Mouse (Mus musculus) neural tube, embryonic 11.5 days (tissue): ENCODE data around the gene Tmem104. TPM values are rescaled to one million over a fixed set of nuclear protein-coding genes. Genes with fewer than 3 reads are reported as not detected.
A peak's percentile ranks its signal among the peaks of the same experiment; 100 is the strongest.

Source experiments
- ATAC-seq: fragments of 200-750 bp; cut with Nextera tagmentation; 2 replicates; pipeline ENCODE4 v1.8.0; 2017; ENCODE audit warnings: moderate number of reproducible peaks, mild to moderate bottlenecking, moderate TSS enrichment, moderate library complexity; ENCODE audit not compliant: insufficient read depth, low FRiP score, low TSS enrichment
- DNase-seq: peaks from one replicate; pipeline ENCODE4 v3.0.0-alpha.2; 2015; ENCODE audit warnings: low spot score
- H3K27ac ChIP-seq: fragments of 300-500 bp; sonication (generic); 2 replicates; pipeline ENCODE4 v1.5.1; 2014; ENCODE audit warnings: low read depth, mild to moderate bottlenecking, low read length
- H3K27me3 ChIP-seq: fragments of 300-500 bp; sonication (generic); 2 replicates; pipeline ENCODE4 v1.6.1; 2014; ENCODE audit warnings: mild to moderate bottlenecking, low read length, mixed read lengths; ENCODE audit not compliant: control insufficient read depth, insufficient read depth
- H3K36me3 ChIP-seq: fragments of 300-500 bp; sonication (generic); 2 replicates; pipeline ENCODE4 v1.6.1; 2014; ENCODE audit warnings: mild to moderate bottlenecking, low read length, moderate library complexity, mixed read lengths; ENCODE audit not compliant: control insufficient read depth, insufficient read depth
- H3K4me1 ChIP-seq: fragments of 300-500 bp; sonication (generic); 2 replicates; pipeline ENCODE4 v1.6.1; 2014; ENCODE audit warnings: low read length, mixed read lengths; ENCODE audit not compliant: control insufficient read depth, insufficient read depth
- H3K4me2 ChIP-seq: fragments of 300-500 bp; sonication (generic); 2 replicates; pipeline ENCODE4 v1.6.1; 2014; ENCODE audit warnings: low read depth, mild to moderate bottlenecking, moderate library complexity
- H3K4me3 ChIP-seq: fragments of 300-500 bp; sonication (generic); 2 replicates; pipeline ENCODE4 v1.5.1; 2014; ENCODE audit warnings: low read depth, low read length
- H3K9ac ChIP-seq: fragments of 300-500 bp; sonication (generic); 2 replicates; pipeline ENCODE4 v1.6.1; 2014; ENCODE audit warnings: mild to moderate bottlenecking, low read length
- H3K9me3 ChIP-seq: fragments of 300-500 bp; sonication (generic); 2 replicates; pipeline ENCODE4 v1.6.1; 2016; ENCODE audit warnings: low read length; ENCODE audit not compliant: control insufficient read depth
- WGBS: fragments of 180-500 bp; shearing (Covaris S2); extraction: QIAGEN DNeasy Blood & Tissue Kit; methylation state at CpG from one replicate; pipeline ENCODE4 v1.1.7; 2014; 5-methylcytosine and 5-hydroxymethylcytosine counted together
- polyA plus RNA-seq: library from polyadenylated mRNA; unstranded; fragments of >200 nt; fragmentation: Nextera tagmentation; extraction: Ambion mirVana; gene quantifications from 2 replicates; pipeline ENCODE4 v1.2.1, GENCODE M21; 2014

The Tmem104 gene
- polyA plus RNA-seq, 1 experiment from 2014 or later, result 11.0 TPM

GRCm38 (mm10) chr11:115155053-115155634 lies 32.1 kb upstream of the Tmem104 start:
- WGBS, result 7% methylated on average over 4 of the region's 5 CpGs
- DNase-seq, result no peak
- H3K9ac ChIP-seq, result no peak overlapping the region
- no peak overlapping the region for H3K4me3 ChIP-seq
- ATAC-seq, result no peak
- no peaks in the 10 kb centered on the region for H3K9me3 ChIP-seq
- peaks cover 21% of the 10 kb centered on the region for H3K27me3 ChIP-seq
- H3K36me3 ChIP-seq, result no peaks in the 10 kb centered on the region
- no peak overlapping the region for H3K4me2 ChIP-seq
- no peak overlapping the region for H3K27ac ChIP-seq
- H3K4me1 ChIP-seq, result peaks cover 5% of the 10 kb centered on the region; the same call in 1 of the 2 replicates

- H3K9ac ChIP-seq, result peak overlapping the region; percentile 33
- 31% methylated on average over 12 of the region's 12 CpGs for WGBS
- H3K27ac ChIP-seq, result no peak overlapping the region
- H3K4me1 ChIP-seq, result peaks cover 9% of the 10 kb centered on the region
- H3K4me2 ChIP-seq, result no peak overlapping the region
- DNase-seq (no peak), ATAC-seq (no peak)
- no peak overlapping the region for H3K4me3 ChIP-seq
- no peaks in the 10 kb centered on the region for H3K9me3 ChIP-seq
- H3K27me3 ChIP-seq, result peaks cover 21% of the 10 kb centered on the region
- H3K36me3 ChIP-seq, result no peaks in the 10 kb centered on the region
Measured at GRCm38 (mm10) chr11:115157933-115158719, 29.2 kb upstream of the Tmem104 start.

GRCm38 (mm10) chr11:115160016-115160797 lies 27.1 kb upstream of the Tmem104 start:
- Histone ChIP-seq H3K4me2 (no peak overlapping the region), H3K27ac (no peak overlapping the region), H3K4me3 (no peak overlapping the region), H3K9ac (no peak overlapping the region), H3K4me1 (peaks cover 21% of the 10 kb centered on the region), H3K9me3 (no peaks in the 10 kb centered on the region), H3K36me3 (no peaks in the 10 kb centered on the region), H3K27me3 (peaks cover 10% of the 10 kb centered on the region)
- DNase-seq (peak; percentile 60), ATAC-seq (no peak)
- WGBS, result 52% methylated on average over 11 of the region's 11 CpGs

GRCm38 (mm10) chr11:115160883-115161577 lies 26.3 kb upstream of the Tmem104 start:
- 38% methylated on average over 10 of the region's 10 CpGs for WGBS

GRCm38 (mm10) chr11:115161578-115162204 lies 25.6 kb upstream of the Tmem104 start:
- 68% methylated on average over 9 of the region's 9 CpGs for WGBS
- ATAC-seq, result no peak
- DNase-seq, result no peak
- no peak overlapping the region for H3K27ac ChIP-seq
- H3K9me3 ChIP-seq, result no peaks in the 10 kb centered on the region
- H3K9ac ChIP-seq, result no peak overlapping the region
- peaks cover 9% of the 10 kb centered on the region for H3K27me3 ChIP-seq
- H3K4me3 ChIP-seq, result no peak overlapping the region
- H3K36me3 ChIP-seq, result no peaks in the 10 kb centered on the region
- peaks cover 23% of the 10 kb centered on the region for H3K4me1 ChIP-seq
- H3K4me2 ChIP-seq, result no peak overlapping the region

More at GRCm38 (mm10) chr11:115160883-115161577, 26.3 kb upstream of the Tmem104 start:
- ATAC-seq (no peak), DNase-seq (peak; percentile 78)
- Histone ChIP-seq H3K27ac (no peak overlapping the region), H3K36me3 (no peaks in the 10 kb centered on the region), H3K9me3 (no peaks in the 10 kb centered on the region), H3K4me3 (no peak overlapping the region), H3K4me2 (no peak overlapping the region), H3K9ac (no peak overlapping the region), H3K4me1 (peaks cover 23% of the 10 kb centered on the region), H3K27me3 (peaks cover 9% of the 10 kb centered on the region)

GRCm38 (mm10) chr11:115162205-115162601 lies 25.1 kb upstream of the Tmem104 start:
- H3K9me3 ChIP-seq, result no peaks in the 10 kb centered on the region
- ATAC-seq (no peak), DNase-seq (no peak)
- no peak overlapping the region for H3K4me3 ChIP-seq
- peaks cover 23% of the 10 kb centered on the region for H3K4me1 ChIP-seq
- no peaks in the 10 kb centered on the region for H3K36me3 ChIP-seq
- WGBS, result 30% methylated on average over 9 of the region's 9 CpGs
- no peak overlapping the region for H3K27ac ChIP-seq
- no peak overlapping the region for H3K9ac ChIP-seq
- peak overlapping the region; percentile 19; the same call in 1 of the 2 replicates for H3K4me2 ChIP-seq
- peaks cover 9% of the 10 kb centered on the region for H3K27me3 ChIP-seq

- Histone ChIP-seq H3K9me3 (no peaks in the 10 kb centered on the region), H3K4me2 (peak within 1 kb of the TSS; percentile 79), H3K9ac (peak within 1 kb of the TSS; percentile 31), H3K36me3 (no peaks in the 10 kb centered on the region), H3K27ac (no peak within 1 kb of the TSS), H3K4me3 (peak within 1 kb of the TSS; percentile 66), H3K27me3 (peaks cover 9% of the 10 kb centered on the region), H3K4me1 (peaks cover 21% of the 10 kb centered on the region)
- DNase-seq, result peak; percentile 97
- peak; percentile 97 for ATAC-seq
- WGBS, result under 1% methylated on average over 43 of the region's 47 CpGs
Measured at GRCm38 (mm10) chr11:115162832-115163480, 24.3 kb upstream of the Tmem104 start, which contains the start of gene Slc9a3r1. Gene Slc9a3r1, plus strand, starts transcription at chr11:115163341.
